7 mouse cellular contexts compared by ENCODE assay signal in genomic region chr5:62939050-62939449, GRCm38 (mm10).
DNase-seq lines count a peak whose midpoint lies in the region; ATAC-seq and TF ChIP-seq lines count a peak whose summit lies in the region.

No protein-coding gene starts in this region.

- no peak overlapping the region for H3K9ac ChIP-seq in ES-E14 (ENCODE audit: insufficient read depth, low read depth, low read length, poor library complexity, severe bottlenecking)
- no peak overlapping the region for H3K9ac ChIP-seq in midbrain, postnatal 0 days (replicated peaks; ENCODE audit: low read length, poor library complexity, severe bottlenecking)
- no peak overlapping the region for H3K9ac ChIP-seq in kidney, embryonic 16.5 days (replicated peaks; ENCODE audit: low read length)

- no peaks in the 10 kb centered on the region for H3K36me3 ChIP-seq in ES-E14 (ENCODE audit: control insufficient read depth, insufficient read depth, low read length, poor library complexity, severe bottlenecking)
- no peaks in the 10 kb centered on the region for H3K36me3 ChIP-seq in midbrain, postnatal 0 days (ENCODE audit: insufficient read depth, low read length)
- no peaks in the 10 kb centered on the region for H3K36me3 ChIP-seq in kidney, embryonic 16.5 days (ENCODE audit: insufficient read depth, low read length)

- ATAC-seq in midbrain, postnatal 0 days (ENCODE audit: low FRiP score) = no peak
- ATAC-seq in kidney, embryonic 16.5 days (ENCODE audit: low FRiP score, low TSS enrichment) = no peak

- no peak overlapping the region for H3K4me2 ChIP-seq in midbrain, postnatal 0 days (ENCODE audit: low read depth, low read length, poor library complexity, severe bottlenecking)
- no peak overlapping the region for H3K4me2 ChIP-seq in kidney, embryonic 16.5 days (replicated peaks; ENCODE audit: low read depth, low read length)

- peak; percentile 72 for TF ChIP-seq CTCF in midbrain, postnatal 0 days (IDR thresholded peaks at IDR 0.05)

- in situ Hi-C loops in ES-E14 (cut with MboI; ENCODE audit: low sequenced_read_pairs in 2 of 2, unreplicated experiment in 2 of 2) = loop anchor here in 1 of 2 experiments (25.0 kb wide), 1 partner anchor 823 kb away; no protein-coding TSS in a partner anchor

- WGBS in midbrain, postnatal 0 days = 39% methylated on average over 6 of the region's 6 CpGs
- WGBS in kidney, embryonic 16.5 days = 46% methylated on average over 6 of the region's 6 CpGs

- H3K4me3 ChIP-seq in ES-E14 (ENCODE audit: insufficient read depth in 1 of 2, low read depth in 1 of 2, low read length in 2 of 2, poor library complexity in 1 of 2, severe bottlenecking in 1 of 2) = no peak overlapping the region
- no peak overlapping the region for H3K4me3 ChIP-seq in midbrain, postnatal 0 days (ENCODE audit: low read depth, low read length)
- no peak overlapping the region for H3K4me3 ChIP-seq in kidney, embryonic 16.5 days (ENCODE audit: low read length)

- H3K4me1 ChIP-seq in ES-E14 (ENCODE audit: control insufficient read depth in 2 of 2, insufficient read depth in 2 of 2, low read length in 2 of 2, poor library complexity in 1 of 2) = no peaks in the 10 kb centered on the region
- no peaks in the 10 kb centered on the region for H3K4me1 ChIP-seq in midbrain, postnatal 0 days (ENCODE audit: insufficient read depth, low read length)
- H3K4me1 ChIP-seq in kidney, embryonic 16.5 days (ENCODE audit: insufficient read depth, low read length) = no peaks in the 10 kb centered on the region

- peak; percentile 6 for DNase-seq in left cerebral cortex, adult 11 months (ENCODE audit: low spot score)
- DNase-seq in left cerebral cortex, postnatal 4 days = no peak
- peak; percentile 11 for DNase-seq in ES-E14 (ENCODE audit: low read depth, low spot score)
- DNase-seq in embryo, embryonic 11 days = peak; percentile 73
- DNase-seq in midbrain, postnatal 0 days (ENCODE audit: low spot score) = peak; percentile 75
- no peak for DNase-seq in adrenal gland, adult 2 months

- H3K27ac ChIP-seq in ES-E14 (ENCODE audit: insufficient read depth, low read depth, low read length, poor library complexity, severe bottlenecking) = no peak overlapping the region
- no peak overlapping the region for H3K27ac ChIP-seq in midbrain, postnatal 0 days (ENCODE audit: low read depth, low read length)
- H3K27ac ChIP-seq in kidney, embryonic 16.5 days (ENCODE audit: low read length) = no peak overlapping the region

- no peaks in the 10 kb centered on the region for H3K27me3 ChIP-seq in midbrain, postnatal 0 days (ENCODE audit: insufficient read depth, low read length)
- H3K27me3 ChIP-seq in kidney, embryonic 16.5 days (ENCODE audit: insufficient read depth, low read length) = no peaks in the 10 kb centered on the region

- intact Hi-C loops in left cerebral cortex, postnatal 4 days (cut with DNase I) = loop anchor here (5.0 kb wide), 1 partner anchor 713 kb away; no protein-coding TSS in a partner anchor

- no peaks in the 10 kb centered on the region for H3K9me3 ChIP-seq in ES-E14 (ENCODE audit: control insufficient read depth, insufficient read depth, low read depth, low read length)
- no peaks in the 10 kb centered on the region for H3K9me3 ChIP-seq in midbrain, postnatal 0 days (ENCODE audit: low read length)
- no peaks in the 10 kb centered on the region for H3K9me3 ChIP-seq in kidney, embryonic 16.5 days (ENCODE audit: low read length)

TF ChIP-seq in ES-E14, 5 proteins besides CTCF, POLR2A, EP300 and RAD21:
- 0 out of 2 replicates have a peak, but pooled peaks have one; percentile 27 for TF ChIP-seq ZC3H11A (IDR thresholded peaks at IDR 0.05; ENCODE audit: borderline replicate concordance, low read depth, low read length)
- no peak for TF ChIP-seq ZNF384 (IDR thresholded peaks at IDR 0.05; ENCODE audit: low read depth, low read length)
- TF ChIP-seq HCFC1 (IDR thresholded peaks at IDR 0.05; ENCODE audit: borderline replicate concordance, insufficient read depth, low read length) = no peak
- TF ChIP-seq CHD2 (IDR thresholded peaks at IDR 0.05; ENCODE audit: low read depth, low read length) = no peak
- no peak for TF ChIP-seq MAFK (IDR thresholded peaks at IDR 0.05; ENCODE audit: insufficient read depth, low read depth, low read length)

Comparison
In these comparisons a context has a peak if more than half of its experiments do, and no peak if none do; other contexts are left out.
1. DNase-seq: peak in left cerebral cortex, adult 11 months (single experiment), ES-E14 (single experiment), embryo, embryonic 11 days (single experiment) and midbrain, postnatal 0 days (single experiment); none in left cerebral cortex, postnatal 4 days (single experiment) and adrenal gland, adult 2 months (single experiment).